Mouse (Mus musculus) embryo, embryonic 11 days (tissue): ENCODE results near the gene C2.
"Not testable (repeated sequence)": the region's sequence is repeated elsewhere in the genome, so short reads cannot be mapped to it uniquely, and the experiment has no call there.

Source experiments
- DNase-seq: peaks from one replicate; pipeline ENCODE4 v3.0.0-alpha.2; 2015

The C2 gene

GRCm38 (mm10) chr17:34902895-34903294 lies 4.8 kb upstream of the C2 start:
- no peak for DNase-seq

- DNase-seq, result not testable (repeated sequence)
Measured at GRCm38 (mm10) chr17:34901948-34902347, 3.9 kb upstream of the C2 start.

DNA sequence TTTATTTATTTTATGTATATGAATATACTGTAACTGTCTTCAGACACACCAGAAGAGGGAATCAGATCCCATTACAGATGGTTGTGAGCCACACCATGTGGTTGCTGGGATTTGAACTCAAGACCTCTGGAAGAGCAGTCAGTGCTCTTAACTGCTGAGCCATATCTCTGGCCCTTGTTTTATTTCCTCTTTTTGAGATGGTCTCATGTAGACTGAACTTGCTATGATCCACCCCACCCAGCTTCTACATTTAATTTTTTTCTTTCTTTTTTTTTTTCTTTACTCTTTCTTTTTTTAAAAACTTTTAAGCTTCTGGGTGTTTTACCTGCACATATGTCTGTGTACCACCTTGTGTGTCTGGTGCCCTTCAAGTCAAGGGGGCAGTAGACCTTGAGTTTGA lies 2.8 kb upstream of the C2 start:
- DNase-seq, result not testable (repeated sequence)

DNA sequence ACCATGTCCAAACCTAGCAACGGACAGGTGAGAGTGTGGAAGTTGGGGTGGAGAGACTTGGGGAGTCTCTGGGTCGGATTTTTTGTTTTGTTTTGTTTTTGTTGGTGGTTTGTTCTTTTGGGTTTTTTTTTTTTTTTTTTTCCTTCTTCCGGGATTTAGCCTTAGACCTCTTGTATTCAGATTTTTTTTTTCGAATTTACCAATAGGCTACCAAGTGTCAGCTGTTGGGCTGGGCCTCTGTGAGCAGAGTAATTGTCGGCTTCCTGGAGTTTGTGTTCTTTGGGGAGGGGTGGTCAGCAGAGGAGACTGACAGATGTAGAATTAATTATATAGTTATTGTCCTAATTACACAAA lies 1.8 kb upstream of the C2 start:
- peak; percentile 30 for DNase-seq

DNA sequence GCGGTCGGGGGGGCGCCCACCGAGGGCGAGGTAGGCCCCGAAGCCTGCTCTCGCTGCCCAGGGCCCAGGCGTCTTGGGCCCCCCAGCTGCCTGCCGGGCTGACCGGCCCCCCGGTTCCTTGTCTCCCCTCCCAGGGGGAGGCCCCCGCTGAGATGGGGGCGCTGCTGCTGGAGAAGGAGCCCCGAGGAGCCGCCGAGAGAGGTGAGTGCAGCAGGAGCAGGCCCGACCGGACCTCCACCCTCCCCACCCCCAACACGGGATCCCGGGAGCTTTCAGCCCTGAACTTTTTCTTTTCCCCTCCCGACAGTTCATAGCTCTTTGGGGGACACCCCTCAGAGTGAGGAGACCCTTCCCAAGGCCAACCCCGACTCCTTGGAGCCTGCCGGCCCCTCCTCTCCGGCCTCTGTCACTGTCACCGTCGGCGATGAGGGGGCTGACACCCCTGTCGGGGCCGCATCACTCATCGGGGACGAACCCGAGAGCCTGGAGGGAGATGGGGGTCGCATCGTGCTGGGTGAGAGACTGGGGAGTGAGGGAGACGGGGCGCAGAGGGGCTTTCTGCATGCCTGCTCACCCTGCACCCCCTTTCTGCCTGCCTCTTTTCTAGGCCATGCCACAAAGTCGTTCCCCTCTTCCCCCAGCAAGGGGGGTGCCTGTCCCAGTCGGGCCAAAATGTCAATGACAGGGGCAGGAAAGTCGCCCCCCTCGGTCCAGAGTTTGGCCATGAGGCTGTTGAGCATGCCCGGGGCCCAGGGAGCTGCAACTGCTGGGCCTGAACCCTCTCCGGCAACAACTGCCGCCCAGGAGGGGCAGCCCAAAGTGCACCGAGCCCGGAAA lies 1.2 kb upstream of the C2 start:
- peak; percentile 47 for DNase-seq

DNA sequence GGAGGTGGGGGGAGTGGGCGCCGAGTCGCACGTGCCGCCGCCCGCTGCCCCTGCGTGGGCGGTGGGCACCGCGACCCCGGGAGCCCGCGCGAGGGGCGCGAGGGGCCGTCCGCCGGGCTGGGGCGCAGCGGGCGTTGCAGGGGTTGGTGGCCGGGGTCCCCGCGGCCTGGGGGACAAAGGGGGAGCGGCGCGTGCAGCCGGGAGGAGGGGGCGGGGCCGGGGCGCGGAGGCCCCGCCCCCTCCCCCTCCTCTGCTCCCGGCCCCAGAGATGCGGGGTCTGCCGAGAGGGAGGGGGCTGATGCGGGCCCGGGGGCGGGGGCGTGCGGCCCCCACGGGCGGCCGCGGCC lies 614 bp upstream of the C2 start:
- DNase-seq, result peak; percentile 77

- peak; percentile 36 for DNase-seq
Measured at GRCm38 (mm10) chr17:34897373-34898159, 499 bp downstream of the C2 start.

DNA sequence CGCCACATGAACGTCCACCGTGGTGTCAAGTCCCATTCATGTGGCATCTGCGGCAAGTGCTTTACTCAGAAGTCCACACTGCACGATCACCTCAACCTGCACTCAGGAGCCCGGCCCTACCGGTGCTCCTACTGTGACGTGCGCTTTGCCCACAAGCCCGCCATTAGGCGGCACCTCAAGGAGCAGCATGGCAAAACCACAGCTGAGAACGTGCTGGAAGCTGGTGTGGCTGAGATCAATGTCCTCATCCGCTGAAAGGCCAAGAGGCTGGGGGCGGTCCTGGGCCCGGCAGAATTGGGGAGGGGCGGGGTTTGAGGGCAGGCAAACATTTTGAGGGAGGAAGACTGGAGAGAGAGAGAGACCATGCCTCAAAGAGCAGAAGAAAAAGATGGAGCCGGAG lies 1.7 kb downstream of the C2 start:
- no peak for DNase-seq

DNA sequence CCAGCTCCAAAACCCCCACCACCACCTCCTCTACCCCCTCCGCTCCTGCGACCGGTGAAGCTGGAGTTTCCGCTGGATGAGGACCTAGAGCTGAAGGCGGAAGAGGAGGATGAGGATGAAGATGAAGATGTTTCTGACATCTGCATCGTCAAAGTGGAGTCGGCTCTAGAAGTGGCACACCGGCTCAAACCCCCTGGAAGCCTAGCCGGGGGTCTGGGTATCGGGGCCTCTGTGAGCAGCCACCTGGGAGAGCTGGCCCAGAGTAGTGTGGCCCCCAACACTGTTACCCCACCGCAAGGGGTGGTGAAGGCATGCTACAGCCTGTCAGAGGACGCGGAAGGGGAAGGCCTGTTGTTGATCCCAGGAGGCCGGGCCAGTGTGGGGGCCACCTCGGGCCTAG lies 2.3 kb downstream of the C2 start:
- DNase-seq, result no peak

DNA sequence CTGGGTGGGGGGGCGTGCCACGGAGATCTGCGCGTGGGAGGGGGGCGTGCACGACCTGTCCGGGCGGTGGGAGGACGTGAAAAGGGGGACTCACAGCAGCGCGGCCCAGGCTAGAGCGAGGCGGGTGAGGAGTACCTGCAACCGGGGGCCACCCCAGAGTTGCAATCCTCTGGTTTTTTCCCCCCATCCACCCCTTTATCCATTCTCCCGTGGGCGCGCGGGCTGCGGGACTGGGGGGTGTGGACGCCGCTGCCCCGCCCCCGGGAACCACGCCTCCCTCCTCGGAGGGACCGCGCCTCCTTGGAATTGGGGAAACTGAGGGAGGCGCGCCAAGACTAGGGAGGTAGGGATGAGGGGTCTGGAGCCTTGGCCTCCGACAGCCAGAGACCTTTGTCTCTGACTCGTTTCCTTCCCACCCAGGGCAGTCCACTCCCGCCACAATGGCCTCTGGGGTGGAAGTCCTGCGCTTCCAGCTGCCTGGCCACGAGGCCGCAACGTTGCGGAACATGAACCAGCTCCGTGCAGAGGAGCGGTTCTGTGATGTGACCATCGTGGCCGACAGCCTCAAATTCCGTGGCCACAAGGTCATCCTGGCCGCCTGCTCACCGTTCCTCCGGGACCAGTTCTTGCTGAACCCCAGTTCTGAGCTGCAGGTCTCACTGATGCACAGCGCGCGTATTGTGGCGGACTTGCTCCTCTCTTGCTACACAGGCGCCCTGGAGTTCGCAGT lies 3.1 kb downstream of the C2 start:
- DNase-seq, result peak; percentile 63

GRCm38 (mm10) chr17:34894074-34894597 lies 3.9 kb downstream of the C2 start:
- DNase-seq, result peak; percentile 98

- no peak for DNase-seq
Measured at GRCm38 (mm10) chr17:34893072-34893824, 4.8 kb downstream of the C2 start.

- no peak for DNase-seq
Measured at GRCm38 (mm10) chr17:34891377-34891776, 6.7 kb downstream of the C2 start.

DNA sequence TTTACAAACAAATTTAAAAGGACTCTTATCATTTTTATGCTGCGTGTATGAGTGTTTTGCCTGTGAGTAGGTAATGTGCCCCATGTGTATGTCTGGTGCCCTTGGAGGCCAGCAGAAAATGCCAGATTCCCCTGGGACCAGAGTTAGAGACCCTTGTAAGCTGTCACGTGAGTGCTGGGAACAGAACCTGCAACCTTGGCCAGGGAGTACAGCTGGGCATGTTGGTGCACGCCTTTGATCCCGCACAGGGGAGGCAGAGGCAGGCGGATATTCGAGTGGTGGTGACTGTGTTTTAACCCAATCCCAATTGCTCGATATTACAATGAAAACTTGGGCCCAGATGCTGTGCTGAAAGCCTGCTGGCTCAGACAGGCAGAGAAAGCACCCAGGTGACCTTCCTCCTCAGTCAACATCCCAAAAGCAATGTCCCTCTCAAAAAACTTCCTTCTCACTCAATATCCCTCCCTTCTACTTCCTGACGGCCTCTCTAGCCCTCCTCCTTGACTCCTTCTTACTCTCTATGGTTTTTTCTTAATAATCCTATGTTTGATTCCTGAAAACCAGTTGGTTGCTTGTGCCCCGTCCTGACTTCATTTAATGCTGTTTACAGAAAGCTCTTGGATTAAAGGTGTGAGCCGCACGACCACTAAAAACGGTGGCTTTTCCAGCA lies 7.9 kb downstream of the C2 start:
- DNase-seq, result no peak

- DNase-seq, result no peak
Measured at GRCm38 (mm10) chr17:34887942-34888341, 10.1 kb downstream of the C2 start.

DNA sequence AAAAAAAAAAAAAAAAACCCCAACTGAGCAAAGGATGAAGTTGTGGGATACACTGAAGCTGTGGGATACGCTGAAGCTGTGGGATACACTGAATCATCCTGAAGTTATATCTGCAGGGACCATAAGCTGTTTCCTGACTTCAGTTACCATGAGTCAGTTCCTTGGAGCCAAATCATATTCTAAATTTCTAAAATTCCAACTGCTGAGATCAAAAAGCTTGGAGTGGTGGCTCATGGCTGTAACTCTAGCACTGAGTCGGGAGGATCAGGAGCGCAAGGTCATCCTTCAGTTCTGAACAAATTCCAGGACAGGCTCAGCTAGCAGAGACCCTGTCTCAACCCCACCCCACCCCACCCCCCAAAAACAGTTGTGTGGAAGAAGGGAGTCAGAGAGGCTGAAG lies 12.4 kb downstream of the C2 start:
- DNase-seq, result no peak

GRCm38 (mm10) chr17:34884704-34885103 lies 13.4 kb downstream of the C2 start:
- DNase-seq, result no peak

DNA sequence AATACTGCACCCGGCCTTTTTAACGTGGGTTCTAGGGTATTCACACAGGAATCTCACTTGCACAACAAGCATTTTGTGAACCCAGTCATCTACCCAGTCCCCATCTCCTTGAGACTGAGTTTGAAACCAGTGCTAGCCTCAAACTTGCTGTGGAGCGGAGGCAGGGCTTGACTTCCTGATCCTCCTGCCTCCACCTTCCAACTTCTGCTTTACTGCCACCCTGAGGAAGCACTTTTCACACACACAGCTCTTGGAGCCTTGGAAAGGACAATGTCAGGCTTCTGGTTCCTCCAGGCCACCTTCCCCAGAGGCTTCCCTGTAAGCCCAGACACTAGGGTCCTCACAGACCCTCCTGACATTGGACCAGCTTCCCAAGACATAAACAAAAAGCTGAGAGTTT lies 14.7 kb downstream of the C2 start:
- DNase-seq, result no peak

- no peak for DNase-seq
Measured at GRCm38 (mm10) chr17:34881683-34882310, 16.3 kb downstream of the C2 start, which contains the start of gene Gm20547. Gene Gm20547 (minus strand): TSS chr17:34882042.

- DNase-seq, result no peak
Measured at GRCm38 (mm10) chr17:34881166-34881565, 16.9 kb downstream of the C2 start.

GRCm38 (mm10) chr17:34879336-34879879 lies 18.7 kb downstream of the C2 start, which contains the start of gene Zbtb12:
Gene Zbtb12 (plus strand): TSS chr17:34879483.
- DNase-seq, result no peak
